Mouse (Mus musculus) cerebellum, adult 9-11 months (tissue): ENCODE data around the gene Hoxb3.

Experiments
- DNase-seq: peaks from one replicate; pipeline ENCODE4 v3.0.0; 2022

Hoxb3 gene

DNA sequence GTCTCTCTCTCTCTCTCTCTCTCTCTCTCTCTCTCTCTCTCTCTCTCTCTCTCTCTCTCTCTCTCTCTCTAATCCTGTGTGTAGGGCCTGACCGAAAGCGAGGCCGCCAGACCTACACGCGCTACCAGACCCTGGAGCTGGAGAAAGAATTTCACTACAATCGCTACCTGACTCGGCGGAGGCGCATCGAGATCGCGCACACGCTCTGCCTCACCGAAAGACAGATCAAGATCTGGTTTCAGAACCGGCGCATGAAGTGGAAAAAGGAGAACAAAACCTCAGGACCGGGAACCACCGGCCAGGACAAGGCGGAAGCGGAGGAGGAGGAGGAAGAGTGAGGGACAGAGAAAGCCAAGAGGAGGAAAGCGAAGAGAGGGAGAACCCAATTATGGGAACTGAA is 33.8 kb upstream of the Hoxb3 start:
- DNase-seq = no peak

DNA sequence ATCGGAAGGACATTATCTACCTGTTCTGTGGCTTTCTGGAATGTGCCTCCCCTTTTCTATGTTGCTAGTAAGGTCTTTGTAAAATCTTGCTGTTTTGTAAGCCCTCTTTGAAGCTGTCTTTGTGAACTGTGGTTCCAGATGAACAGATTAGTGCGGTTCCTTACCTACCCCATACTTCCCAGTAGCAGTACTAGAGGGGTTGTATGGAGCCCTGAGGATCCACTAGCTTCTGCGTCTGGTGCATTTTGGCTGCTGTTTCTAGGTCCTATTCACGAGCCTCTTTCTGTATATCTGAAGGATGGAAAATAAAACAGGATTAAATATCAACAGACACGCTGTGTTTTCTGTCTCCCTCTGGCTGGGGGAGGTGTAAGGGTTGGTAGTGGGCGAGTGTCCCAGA is 33.3 kb upstream of the Hoxb3 start:
- DNase-seq = no peak

GRCm38 (mm10) chr11:96290705-96291355 is 32.3 kb upstream of the Hoxb3 start:
- no peak for DNase-seq

- no peak for DNase-seq
Observed at GRCm38 (mm10) chr11:96291681-96292564, 31.2 kb upstream of the Hoxb3 start, which contains the start of gene Hoxb6. Gene Hoxb6, plus strand, starts transcription at chr11:96292476.

GRCm38 (mm10) chr11:96292565-96293301 is 30.4 kb upstream of the Hoxb3 start:
- DNase-seq = no peak

- DNase-seq = no peak
Observed at GRCm38 (mm10) chr11:96293302-96293921, 29.7 kb upstream of the Hoxb3 start.

DNA sequence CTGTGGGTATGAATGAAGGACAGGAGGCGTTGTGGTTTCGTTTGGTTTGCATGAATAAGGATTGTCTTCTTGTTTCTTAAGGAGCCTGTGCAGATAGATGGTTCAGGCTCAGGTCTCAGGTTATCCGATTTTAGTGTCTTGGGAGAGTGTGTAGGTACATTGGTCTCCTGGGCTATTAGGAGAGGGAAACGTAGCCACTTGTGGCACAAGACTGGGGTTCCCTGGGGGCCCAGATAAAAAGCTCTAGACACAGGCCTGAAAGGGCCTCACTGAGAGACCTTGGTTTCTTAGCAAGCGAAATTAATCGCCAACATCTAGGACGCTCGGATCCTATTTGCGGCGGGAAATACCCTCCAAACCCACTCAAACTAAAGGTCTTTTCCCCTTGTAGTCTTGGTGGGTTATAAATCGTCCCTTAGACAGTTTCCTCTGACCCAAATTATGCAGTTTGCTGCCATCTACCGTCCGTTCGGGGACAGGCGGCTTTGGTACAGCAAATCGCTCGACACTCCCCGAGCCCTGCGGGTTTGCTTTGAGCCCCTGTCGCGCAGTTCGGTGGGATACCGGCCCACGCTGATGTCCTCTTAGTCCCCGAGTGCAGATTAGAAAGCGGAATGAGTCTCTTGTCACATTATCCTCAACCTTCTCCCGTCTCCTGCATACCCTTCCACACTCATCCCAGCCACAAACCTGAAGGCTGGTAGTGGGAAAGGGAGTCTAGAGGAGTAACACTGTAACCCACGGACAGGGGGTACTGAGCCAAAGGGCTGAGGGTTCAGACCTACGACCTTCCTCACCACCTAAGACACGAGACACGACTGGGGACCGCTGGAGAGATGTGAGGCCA is 28.7 kb upstream of the Hoxb3 start:
- DNase-seq = no peak

DNA sequence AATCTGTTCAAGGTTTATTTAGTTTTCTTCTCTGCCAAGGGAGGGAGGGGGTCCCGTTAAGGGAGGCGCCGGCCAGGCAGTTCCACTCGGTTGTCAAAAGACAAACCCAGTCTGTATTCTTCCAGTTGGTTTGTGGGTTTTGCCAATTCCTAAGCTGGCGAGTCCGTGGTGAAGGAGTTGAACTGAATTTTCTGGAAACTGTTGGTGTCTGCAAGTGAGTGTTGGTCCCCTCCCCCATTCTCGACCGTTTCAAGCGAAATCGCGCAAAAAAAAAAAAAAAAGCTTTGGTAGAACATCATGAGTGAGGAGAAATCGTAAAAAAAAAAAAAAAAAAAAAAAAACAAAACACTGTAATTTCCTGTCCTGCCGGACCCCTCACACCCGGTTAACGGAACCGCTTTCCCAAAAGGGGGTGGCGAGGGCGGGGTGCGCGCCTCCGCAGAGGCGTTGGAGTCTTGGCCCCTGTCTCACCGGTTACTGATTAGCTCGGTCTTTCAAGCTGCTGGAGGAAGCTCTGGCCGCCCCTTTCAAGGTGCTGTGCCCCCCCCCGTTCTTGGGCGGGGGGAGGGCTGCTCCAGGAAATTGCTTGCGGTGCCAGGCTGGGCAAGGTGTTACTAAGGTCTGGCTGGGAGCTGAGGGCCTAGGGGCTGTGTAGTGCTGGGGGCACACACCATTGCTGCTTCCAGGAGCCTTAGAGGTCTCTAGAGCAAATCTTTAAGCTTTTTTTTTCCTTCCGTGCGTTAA is 27.9 kb upstream of the Hoxb3 start:
- DNase-seq = no peak

DNA sequence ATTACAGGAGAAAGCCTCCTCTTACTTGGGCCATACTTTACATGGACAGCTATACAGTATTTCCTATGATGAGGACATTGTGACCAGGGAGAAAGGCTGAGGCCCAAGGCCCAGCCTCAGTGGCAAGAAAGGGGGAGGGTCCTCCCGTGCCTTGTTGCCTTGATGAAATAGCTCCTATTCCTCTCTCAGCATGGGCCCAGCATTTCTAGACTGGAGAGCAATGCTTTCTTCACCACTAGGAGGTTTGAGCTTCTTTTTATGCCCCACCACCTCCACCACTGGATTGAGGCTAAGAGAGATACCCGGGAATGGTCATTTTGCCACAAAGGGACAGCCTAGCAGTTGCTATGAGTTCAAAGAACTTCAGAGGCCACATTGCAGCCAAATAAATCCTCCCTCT is 26.1 kb upstream of the Hoxb3 start:
- DNase-seq = no peak

DNA sequence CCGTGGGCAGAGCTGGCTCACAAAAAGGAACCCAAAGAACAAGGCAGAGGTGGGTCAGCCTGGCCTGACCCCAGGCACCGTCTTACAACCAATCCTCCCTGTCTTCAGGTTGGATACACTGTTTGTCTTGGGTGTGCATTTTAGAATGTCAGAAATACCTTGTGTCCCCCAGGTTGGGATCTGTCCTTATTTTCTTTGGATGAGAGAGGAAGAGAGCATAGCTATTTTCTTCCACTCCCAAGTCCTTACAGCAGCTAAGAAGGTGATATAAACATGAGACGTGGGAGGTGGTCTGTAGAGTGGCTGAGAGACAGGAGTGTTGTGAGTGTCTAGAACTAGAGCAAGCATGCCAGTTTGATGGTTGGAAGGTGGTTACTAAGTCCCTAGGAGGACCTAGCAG is 25.7 kb upstream of the Hoxb3 start:
- no peak for DNase-seq

DNA sequence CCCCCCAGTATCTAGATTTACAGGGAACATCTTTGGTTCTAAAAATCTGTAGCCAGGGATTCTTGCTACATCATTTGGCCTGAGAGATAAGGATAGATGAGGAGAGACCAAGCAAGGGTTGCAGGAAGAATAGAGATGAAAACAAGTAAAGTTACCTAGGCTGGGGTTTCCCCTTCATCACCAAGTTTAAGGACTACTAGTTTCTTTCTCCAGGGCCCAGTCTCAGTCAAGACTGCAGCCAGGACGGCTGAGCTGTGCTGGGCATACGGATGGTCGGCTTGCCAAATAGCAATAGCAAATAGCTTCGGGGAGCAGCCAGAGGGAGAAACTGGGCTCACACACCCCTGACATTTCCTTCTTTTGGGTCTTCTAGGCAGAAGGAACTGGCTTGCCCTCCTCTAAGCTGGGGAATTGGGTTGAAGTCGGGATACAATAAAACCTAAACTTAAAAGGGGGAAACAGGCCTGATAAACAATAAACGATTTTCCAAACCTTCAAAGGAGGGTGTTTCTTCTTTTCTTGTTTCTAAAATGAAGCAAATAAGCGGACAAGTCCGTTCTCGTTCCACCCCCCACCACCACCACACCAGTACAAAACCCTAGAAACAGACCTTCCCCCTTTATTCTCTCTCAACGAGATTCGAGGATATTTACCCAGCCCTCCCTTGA is 25.0 kb upstream of the Hoxb3 start:
- DNase-seq = no peak

GRCm38 (mm10) chr11:96298895-96299667 is 24.0 kb upstream of the Hoxb3 start:
- DNase-seq = no peak

GRCm38 (mm10) chr11:96299781-96300180 is 23.3 kb upstream of the Hoxb3 start:
- DNase-seq = no peak

GRCm38 (mm10) chr11:96300354-96301063 is 22.6 kb upstream of the Hoxb3 start:
- no peak for DNase-seq

GRCm38 (mm10) chr11:96301064-96301431 is 22.1 kb upstream of the Hoxb3 start:
- DNase-seq = no peak

DNA sequence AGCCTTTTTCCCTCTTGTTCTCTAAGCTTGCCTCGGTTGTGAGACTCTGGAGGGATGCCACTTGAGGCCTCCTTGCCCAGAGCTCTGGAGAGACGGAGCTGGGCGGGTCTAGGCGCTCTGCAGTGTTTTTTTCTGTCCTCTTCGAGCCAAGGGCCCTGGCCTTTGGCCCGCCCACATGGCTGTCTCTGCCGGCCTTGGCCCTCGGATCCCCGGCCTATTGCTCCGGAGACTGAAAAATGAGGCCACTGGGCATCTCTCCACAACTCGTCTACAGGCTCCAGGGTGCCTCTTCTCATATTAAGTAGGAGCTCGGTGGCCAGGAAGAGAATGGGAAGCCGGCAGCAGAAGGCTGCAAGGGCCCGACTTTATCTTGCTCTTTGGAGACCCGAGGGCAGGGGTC is 21.3 kb upstream of the Hoxb3 start:
- DNase-seq = peak; percentile 41

- no peak for DNase-seq
Observed at GRCm38 (mm10) chr11:96302381-96303150, 20.6 kb upstream of the Hoxb3 start.
